Mouse (Mus musculus): ENCODE measurements around the gene D230025D16Rik. TPM values are rescaled to one million over a fixed set of nuclear protein-coding genes. Genes with fewer than 3 reads are reported as not detected.
A peak's percentile ranks its signal among the peaks of the same experiment; 100 is the strongest.

Gene D230025D16Rik
- total RNA-seq, 1 experiment from 2014 or later, result 32.3 TPM

DNA sequence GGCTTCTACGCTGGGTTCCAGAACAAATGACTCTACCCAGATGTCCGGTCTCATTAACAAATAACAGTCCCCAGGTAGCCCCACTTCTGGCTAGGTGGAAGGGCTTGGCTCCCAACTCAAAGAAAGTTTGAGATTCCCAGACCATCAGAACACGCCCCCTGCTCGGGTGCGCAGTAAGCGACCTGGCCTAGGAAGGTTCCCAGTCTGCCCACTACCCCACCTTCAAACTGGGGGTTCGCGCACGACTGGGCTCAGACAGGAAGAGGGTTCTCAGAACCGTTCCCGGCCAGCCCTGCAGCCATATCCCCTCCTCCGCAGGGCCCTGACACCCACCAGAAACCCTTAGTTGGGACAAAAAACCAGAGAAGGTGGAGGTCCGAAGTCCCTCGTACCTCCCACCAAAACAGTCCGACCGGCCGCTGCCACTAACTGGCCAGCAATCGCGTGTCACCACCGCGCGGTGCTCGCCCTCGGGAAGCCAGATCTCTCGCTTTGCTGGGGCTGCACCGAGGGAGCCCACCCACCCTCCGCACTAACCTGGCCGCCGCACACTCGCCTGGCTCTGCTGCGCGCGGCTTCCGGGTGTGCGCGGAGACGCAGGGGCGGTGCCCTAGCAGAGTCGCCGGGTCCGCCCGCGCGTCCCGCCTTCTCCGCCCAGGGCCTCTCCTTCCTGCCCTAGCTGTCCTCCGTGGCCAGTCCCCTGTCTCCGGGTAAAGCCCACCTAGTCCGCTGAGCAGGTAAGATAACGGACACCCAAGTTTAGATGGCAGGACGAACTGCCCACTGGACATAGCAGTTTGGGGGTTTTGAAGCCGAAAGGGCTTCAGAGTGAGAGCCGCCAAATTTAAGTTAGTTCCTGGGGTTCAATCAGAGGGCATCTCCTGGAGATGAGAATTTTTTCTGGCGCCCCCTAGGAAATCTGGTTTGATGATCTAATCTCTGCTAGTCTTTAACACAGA, 39.4 kb downstream of the D230025D16Rik start, which contains the start of the genes Tradd and Fbxl8:
TSS of gene Tradd (minus strand) at position 586 of the 959 bp plus-strand sequence.
TSS of gene Fbxl8 (plus strand) at position 625 of the 959 bp plus-strand sequence.
- ATAC-seq (replicated peaks; ENCODE audit: insufficient number of reproducible peaks, low FRiP score, low TSS enrichment, poor library complexity, severe bottlenecking), result peak; percentile 32; the same call in 1 of the 2 replicates

DNA sequence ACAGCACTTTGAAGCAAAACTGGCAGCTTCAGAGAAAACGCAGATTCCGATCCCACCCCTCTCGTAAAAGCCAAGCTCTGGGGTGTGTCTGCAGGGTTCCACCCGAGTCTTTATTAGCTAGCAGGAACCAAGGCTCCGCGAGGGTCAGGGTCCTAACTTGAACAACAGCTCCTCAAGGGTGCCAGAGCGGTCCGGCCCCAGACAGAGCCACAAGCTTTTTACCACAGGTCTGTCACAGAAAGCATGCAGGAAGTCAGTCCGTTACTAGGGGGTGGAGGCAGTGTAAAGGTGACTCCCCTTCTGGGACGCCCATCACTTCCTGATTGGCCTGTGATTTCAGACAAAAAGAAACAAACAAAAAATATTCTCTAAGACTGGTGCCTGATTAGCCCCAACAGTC, 40.2 kb downstream of the D230025D16Rik start:
- ATAC-seq (replicated peaks; ENCODE audit: insufficient number of reproducible peaks, low FRiP score, low TSS enrichment, poor library complexity, severe bottlenecking), result peak; percentile 63

DNA sequence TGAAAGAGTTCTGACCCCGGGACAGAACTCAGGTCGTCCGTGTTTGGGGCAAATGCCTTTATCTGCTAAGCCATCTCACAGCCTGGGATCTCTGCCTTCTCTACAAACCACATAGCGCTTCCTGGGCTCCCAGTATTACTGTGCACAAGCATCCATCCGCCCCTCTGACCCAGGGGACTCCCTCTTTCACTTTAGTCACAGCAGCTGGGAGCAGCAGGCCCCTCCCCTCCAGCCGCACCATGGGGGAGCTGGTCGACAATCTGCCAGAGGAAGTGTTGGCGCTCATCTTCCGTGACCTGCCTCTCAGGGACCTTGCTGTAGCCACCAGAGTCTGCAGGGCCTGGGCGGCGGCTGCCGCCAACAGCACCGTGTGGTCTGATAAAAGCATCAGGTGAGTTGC, 41.8 kb downstream of the D230025D16Rik start:
- no peak for ATAC-seq (replicated peaks; ENCODE audit: insufficient number of reproducible peaks, low FRiP score, low TSS enrichment, poor library complexity, severe bottlenecking)

DNA sequence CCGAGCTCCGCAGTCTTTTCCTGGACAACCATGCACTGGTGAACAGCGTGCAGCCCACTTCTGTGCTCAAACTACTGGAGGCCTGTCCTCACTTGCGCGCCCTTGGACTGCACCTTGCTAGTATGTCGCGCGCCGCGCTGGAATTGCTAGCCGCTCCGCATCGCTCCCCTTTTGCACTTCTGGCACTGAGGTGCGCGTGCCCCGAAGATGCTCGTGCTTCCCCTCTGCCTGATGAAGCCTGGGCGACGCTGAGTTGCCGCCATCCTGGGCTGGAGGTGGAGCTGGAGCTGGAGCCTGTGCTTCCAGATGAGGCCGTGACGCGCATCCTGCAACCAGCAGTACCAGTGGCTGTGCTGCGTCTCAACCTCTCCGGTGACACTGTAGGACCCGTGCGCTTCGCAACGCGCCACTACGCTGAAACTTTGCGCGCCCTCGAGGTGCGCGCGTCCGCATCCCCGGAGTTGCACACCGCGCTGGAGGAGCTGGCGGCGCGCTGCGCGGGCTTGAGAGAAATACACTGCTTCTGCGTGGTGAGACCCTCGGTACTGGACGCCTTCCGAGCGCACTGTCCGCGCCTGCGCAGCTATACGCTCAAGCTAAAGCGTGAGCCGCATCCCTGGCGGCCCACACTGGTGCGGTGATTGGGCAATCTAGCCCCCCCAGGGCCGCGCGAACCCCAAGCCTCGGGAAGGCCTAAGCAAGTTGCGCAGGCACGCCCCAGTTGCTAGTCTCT, 43.6 kb downstream of the D230025D16Rik start:
- ATAC-seq (replicated peaks; ENCODE audit: insufficient number of reproducible peaks, low FRiP score, low TSS enrichment, poor library complexity, severe bottlenecking), result no peak

DNA sequence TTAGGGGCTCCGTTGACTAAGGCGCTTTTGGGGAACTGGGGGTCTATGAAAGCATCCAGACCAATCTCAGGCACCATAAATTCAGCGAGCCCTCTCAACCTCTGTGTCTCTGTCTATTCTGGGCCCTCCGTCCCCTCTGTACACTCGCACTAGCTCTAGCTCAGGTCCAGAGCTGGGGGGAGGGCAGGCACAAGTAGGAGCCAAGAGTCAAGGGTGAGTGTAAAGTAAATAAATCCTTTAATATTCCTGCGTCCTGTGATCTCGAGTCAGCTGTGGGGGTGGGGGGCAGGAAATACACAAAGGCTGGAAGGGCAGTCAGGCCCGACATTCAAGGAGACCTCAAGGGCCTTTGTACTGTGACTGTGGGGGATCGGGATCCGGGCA, 44.1 kb downstream of the D230025D16Rik start:
- ATAC-seq (replicated peaks; ENCODE audit: insufficient number of reproducible peaks, low FRiP score, low TSS enrichment, poor library complexity, severe bottlenecking), result no peak

DNA sequence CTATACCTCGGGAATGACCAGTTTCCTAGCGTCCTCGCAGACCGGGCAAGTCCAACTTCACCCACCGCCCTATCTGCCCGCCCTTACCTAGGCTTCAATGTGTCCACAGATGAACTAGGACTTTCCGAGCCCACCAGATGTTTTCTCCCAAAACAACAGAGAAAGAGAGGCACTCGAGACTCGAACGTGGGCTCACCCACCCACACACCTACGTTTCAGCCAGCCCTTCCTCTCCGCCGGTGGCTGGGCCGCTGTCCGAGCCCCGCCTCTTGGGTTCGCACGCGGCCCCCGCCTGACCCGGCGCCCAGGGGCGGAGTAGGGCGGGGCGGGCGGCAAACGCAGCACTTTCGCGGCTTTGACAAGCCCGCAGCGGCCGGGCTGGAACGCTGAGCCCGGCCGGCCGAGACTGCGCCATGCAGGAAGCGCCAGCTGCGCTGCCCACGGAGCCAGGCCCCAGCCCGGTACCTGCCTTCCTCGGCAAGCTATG, 44.6 kb downstream of the D230025D16Rik start, which contains the start of gene Hsf4:
TSS of gene Hsf4 (plus strand) at position 341 of the 487 bp plus-strand sequence.
- no peak for ATAC-seq (replicated peaks; ENCODE audit: insufficient number of reproducible peaks, low FRiP score, low TSS enrichment, poor library complexity, severe bottlenecking)

DNA sequence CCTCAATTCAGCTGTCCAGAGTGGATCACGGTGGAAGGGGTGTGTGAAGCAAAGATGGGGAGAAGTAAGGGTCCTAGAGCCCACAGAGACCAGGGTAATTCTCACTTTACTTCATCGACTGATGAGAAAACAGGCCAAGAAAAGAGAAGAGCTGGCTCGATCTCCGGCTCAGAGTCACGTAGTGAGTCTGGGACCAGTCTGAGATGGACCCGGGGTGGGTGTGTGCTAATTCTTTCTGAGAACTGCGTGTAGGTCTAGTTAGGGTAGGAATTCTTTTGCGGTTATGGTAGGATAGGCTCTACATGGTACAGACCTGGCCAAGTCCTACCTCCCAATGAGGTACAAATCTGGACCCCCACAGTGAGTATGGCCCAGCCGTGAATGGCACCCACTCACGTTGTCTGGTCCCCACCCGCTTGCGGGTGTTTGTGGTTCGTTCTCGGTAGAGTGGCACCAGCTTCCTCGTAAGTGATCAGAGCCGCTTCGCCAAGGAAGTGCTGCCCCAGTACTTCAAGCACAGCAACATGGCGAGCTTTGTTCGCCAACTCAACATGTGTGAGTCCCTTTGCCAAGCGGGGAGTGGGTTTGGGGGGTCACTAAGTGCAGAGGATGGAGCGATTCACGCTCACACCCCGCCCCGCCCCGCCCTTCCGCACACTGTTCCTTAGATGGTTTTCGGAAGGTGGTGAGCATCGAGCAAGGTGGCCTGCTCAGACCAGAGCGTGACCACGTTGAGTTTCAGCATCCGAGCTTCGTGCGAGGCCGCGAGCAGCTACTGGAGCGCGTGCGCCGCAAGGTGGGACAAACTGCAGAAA, 45.4 kb downstream of the D230025D16Rik start:
- ATAC-seq (replicated peaks; ENCODE audit: insufficient number of reproducible peaks, low FRiP score, low TSS enrichment, poor library complexity, severe bottlenecking), result peak; percentile 24; the same call in 1 of the 2 replicates

DNA sequence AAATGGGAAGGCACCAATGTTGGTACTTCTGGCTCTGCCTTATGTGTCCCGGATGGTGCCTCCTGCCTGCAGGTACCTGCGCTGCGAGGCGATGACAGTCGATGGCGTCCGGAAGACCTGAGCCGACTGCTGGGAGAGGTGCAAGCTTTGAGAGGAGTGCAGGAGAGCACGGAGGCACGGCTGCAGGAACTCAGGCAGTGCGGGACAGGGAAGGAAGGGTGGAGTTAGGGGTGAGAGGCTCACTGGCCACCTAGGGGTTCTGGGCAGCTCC, 45.9 kb downstream of the D230025D16Rik start:
- ATAC-seq (replicated peaks; ENCODE audit: insufficient number of reproducible peaks, low FRiP score, low TSS enrichment, poor library complexity, severe bottlenecking), result no peak

DNA sequence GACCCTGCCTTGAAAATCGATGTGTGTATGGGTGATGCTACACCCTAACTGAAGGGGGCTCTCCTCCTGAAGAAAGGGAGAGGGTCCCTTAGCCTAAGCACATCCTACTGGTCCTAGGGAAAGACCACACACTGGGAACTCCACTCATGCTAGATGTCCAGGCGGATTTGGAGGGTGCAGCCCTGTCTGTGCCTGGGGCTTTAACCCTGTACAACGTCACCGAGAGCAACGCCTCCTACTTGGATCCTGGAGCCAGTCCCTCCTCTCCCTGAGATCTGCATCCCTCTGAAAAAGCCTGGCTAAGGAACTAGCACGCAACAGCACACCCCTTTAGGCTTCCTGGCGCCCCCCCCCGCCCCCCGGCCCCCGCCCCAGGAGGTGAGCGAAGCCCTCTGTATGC, 50.4 kb downstream of the D230025D16Rik start:
- ATAC-seq (replicated peaks; ENCODE audit: insufficient number of reproducible peaks, low FRiP score, low TSS enrichment, poor library complexity, severe bottlenecking), result no peak

DNA sequence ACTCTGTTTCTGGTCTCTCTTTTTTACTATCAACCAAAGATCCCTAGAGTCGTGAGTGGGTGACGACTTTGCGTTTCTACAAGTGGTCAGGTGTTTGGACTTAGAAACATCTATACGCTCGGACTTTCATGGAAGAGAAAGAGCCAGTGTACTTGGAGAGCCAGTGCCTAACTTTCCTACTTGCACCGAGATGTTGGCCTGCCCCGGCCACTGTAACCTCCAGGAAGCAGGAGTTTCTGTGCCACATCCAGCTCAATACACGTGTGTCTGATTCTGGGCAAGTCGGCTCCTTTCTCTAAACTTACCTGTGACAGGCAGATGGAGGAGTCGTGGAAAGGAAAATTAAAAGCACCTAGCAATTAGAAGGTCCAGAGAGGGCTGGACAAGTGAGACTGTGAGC, 50.9 kb downstream of the D230025D16Rik start, which contains the start of gene Nol3:
TSS of gene Nol3 (plus strand) at position 301 of the 400 bp plus-strand sequence.
- no peak for ATAC-seq (replicated peaks; ENCODE audit: insufficient number of reproducible peaks, low FRiP score, low TSS enrichment, poor library complexity, severe bottlenecking)

DNA sequence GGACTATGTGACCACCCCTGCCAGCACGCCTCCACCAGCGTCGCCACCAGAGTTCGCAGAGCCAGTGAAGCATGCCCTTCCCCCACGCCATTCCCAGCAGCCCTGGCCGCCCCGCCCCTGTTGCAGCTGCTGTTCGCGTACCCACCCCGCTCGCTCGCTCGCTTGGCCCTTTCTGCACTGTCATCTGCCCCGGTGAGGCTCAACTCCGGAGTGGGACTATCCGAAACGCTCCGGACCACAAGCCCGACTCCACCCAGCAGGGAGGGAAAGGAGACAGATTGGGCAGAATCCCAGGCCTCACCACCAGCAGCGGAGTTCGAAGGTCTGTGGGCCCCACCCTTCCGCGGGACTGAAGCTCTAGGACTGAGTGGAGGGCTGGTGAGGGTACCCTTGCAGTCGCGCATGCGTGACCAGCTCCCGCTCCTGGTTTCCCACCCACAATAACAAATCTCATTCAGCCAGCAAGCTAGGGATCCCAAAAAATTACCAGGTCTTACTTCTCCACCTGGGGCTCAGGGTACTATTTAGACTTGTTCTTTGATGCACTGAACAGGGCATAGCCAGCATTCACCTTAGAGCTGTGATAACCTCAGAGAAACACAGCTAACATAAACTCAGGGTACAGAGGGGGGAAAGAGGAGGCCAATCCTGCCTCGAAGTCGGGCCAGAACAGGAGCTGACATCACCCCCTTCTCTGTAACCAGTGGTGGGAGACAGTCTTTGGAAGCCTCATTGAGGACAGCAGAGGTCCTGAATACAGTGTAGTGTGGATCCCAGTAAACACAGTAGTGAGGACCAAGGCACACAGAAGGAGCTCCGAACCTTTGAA, 51.6 kb downstream of the D230025D16Rik start:
- ATAC-seq (replicated peaks; ENCODE audit: insufficient number of reproducible peaks, low FRiP score, low TSS enrichment, poor library complexity, severe bottlenecking), result 0 out of 2 replicates have a peak, but pooled peaks have one; percentile 6

DNA sequence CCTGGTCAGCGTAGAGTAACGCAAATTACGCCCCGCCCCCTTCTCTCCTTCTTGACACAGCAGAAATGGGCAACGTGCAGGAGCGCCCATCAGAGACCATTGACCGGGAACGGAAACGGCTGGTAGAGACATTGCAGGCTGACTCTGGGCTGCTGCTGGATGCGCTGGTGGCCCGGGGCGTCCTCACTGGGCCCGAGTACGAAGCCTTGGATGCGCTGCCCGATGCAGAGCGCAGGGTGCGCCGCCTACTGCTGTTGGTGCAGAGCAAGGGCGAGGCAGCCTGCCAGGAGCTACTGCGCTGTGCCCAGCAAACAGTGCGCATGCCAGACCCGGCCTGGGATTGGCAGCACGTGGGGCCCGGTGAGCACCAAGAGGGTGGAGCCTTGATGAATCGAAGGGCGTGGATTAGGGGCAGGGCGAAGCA, 54.0 kb downstream of the D230025D16Rik start:
- peak; percentile 24; the same call in 1 of the 2 replicates for ATAC-seq (replicated peaks; ENCODE audit: insufficient number of reproducible peaks, low FRiP score, low TSS enrichment, poor library complexity, severe bottlenecking)

DNA sequence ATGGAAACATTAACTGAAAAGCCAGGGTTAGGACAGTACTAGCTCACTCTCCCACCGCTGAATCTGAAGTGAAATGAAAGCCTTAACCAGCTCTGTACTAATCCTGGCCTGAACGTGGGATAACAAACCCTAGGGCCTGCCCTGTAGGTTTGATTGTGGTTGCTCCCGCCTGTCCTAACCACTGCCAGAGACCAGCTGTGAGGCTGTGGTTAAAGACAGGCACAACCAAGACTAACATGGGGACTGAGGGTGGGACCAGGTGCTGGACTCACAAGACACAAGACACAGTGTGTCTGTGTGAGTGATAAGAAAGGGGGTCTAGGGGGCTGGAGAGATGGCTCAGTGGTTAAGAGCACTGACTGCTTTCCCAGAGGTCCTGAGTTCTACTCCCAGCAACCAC, 55.6 kb downstream of the D230025D16Rik start:
- no peak for ATAC-seq (replicated peaks; ENCODE audit: insufficient number of reproducible peaks, low FRiP score, low TSS enrichment, poor library complexity, severe bottlenecking)

DNA sequence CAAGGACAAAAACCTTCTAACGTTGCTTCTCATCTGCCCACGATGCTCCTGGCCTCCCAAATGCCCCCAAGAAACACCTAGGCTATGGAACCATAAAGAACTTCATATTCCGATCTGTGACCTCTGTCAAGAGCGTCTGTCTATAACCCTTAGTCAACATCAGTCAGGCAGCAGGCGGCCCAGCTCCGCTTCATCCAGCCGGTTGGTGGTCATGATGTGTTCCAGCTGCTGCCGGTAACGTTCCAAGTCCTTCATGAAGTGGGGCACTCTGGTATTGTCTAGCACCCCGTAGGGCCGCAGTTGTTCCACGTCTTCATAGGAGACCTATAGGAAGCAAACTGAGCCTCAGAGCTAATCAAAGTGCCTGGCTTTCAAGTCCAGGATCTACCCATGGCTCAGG, 56.9 kb downstream of the D230025D16Rik start:
- no peak for ATAC-seq (replicated peaks; ENCODE audit: insufficient number of reproducible peaks, low FRiP score, low TSS enrichment, poor library complexity, severe bottlenecking)

DNA sequence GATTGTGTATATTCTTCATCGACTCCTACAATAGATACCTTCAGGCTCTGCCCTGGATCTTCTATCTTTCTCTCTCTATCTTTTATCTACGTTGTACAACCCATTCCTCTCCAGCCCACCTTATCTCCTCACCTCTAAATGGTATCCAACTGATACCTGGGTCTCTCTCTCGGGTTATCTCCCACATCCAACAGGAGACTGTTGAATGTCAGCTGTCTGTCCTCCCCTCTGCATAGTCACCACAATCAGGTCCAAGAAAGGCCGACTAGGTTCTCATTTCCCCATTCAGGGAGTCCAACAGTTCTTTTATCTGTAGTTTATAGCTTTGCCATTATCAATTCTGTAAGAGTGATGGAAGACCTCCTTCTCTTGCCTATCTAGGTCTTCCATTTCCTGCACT, 57.3 kb downstream of the D230025D16Rik start:
- no peak for ATAC-seq (replicated peaks; ENCODE audit: insufficient number of reproducible peaks, low FRiP score, low TSS enrichment, poor library complexity, severe bottlenecking)

DNA sequence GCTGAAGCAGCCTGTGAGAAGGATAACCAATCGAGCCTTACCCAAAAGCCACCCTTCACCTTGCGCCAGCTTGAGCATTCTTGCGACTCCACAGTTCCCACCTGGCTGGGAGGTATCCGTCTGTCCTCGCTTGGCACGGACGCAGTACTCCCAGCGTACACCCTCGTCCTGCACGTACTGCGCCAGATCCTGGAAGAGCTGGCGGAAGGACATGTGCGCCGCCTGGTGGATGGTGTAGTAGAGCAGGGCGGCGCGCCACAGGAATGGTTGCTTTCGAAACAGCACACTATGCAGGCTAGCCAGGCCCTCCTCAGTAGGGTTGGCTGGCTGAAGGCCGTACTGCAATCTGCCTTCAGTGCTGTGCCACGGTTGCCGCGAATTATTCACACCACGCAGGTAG, 58.1 kb downstream of the D230025D16Rik start:
- peak; percentile 64 for ATAC-seq (replicated peaks; ENCODE audit: insufficient number of reproducible peaks, low FRiP score, low TSS enrichment, poor library complexity, severe bottlenecking)

DNA sequence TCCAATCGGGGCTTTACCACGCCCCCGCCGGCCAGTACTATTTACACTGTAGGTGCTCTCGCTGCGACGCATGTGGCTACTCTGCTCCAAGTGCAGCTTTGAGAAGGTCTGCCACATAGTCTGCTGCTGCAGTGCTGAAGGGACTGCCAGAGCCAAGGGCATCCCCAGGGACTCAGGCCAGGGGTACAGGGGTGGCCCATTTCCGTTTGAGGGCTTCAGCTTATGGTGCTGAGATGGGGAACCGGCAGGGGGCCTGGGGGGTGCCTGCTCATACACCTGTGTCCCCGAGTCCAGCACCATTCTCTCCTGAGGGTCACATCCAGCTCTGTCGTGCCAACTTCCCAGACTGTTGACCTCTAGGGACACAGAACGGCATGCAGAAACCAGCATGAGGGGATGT, 60.6 kb downstream of the D230025D16Rik start:
- no peak for ATAC-seq (replicated peaks; ENCODE audit: insufficient number of reproducible peaks, low FRiP score, low TSS enrichment, poor library complexity, severe bottlenecking)

DNA sequence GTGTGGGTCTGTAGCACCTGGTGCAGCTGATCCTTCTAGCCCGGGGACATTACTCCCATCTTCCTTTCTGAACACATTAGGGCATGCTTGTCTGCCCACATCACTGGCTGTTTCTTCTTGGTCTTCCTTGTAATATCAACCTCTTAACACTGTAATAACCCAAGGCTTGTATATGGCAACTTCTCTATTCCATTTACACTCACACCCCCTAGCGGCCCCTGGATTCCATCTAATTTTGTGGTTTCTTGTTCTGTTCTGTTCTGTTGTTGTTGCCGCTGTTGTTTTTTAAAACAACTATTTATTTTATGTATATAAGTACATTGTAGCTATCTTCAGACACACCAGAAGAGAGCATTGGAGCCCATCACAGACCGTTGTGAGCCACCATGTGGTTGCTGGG, 62.0 kb downstream of the D230025D16Rik start:
- ATAC-seq (replicated peaks; ENCODE audit: insufficient number of reproducible peaks, low FRiP score, low TSS enrichment, poor library complexity, severe bottlenecking), result no peak

Data from monocyte, adult 5-6 weeks (primary cell).